Mouse (Mus musculus) stomach, postnatal 0 days (tissue): ENCODE data around the gene Galnt15. TPM values are rescaled to one million over a fixed set of nuclear protein-coding genes. Genes with fewer than 3 reads are reported as not detected.
"Not testable (repeated sequence)": the region's sequence is repeated elsewhere in the genome, so short reads cannot be mapped to it uniquely, and the experiment has no call there.

Experiments
- ATAC-seq: fragments of 200-750 bp; cut with Nextera tagmentation; 2 replicates; pipeline ENCODE4 v1.8.0; 2017; ENCODE audit not compliant: low FRiP score, low TSS enrichment
- DNase-seq: peaks from one replicate; pipeline ENCODE4 v3.0.0-alpha.2; 2016; ENCODE audit warnings: low spot score
- H3K27ac ChIP-seq: fragments of 300-500 bp; sonication (generic); replicated peaks from 2 replicates; pipeline ENCODE4 v1.5.1; 2014; ENCODE audit warnings: mild to moderate bottlenecking, control low read depth
- H3K27me3 ChIP-seq: fragments of 300-500 bp; sonication (generic); 2 replicates; pipeline ENCODE4 v1.6.1; 2014; ENCODE audit warnings: low read length; ENCODE audit not compliant: control insufficient read depth, insufficient read depth
- H3K36me3 ChIP-seq: fragments of 300-500 bp; sonication (generic); 2 replicates; pipeline ENCODE4 v1.6.1; 2014; ENCODE audit warnings: low read length, mixed read lengths; ENCODE audit not compliant: control insufficient read depth, insufficient read depth
- H3K4me1 ChIP-seq: fragments of 300-500 bp; sonication (generic); replicated peaks from 2 replicates; pipeline ENCODE4 v1.6.1; 2014; ENCODE audit warnings: antibody characterized with exemption; ENCODE audit not compliant: control insufficient read depth, insufficient read depth
- H3K4me2 ChIP-seq: fragments of 300-500 bp; sonication (generic); replicated peaks from 2 replicates; pipeline ENCODE4 v1.6.1; 2014; ENCODE audit warnings: low read depth, mild to moderate bottlenecking, control low read depth, moderate library complexity
- H3K4me3 ChIP-seq: fragments of 300-500 bp; sonication (generic); 2 replicates; pipeline ENCODE4 v1.5.1; 2014; ENCODE audit warnings: low read depth, low read length, control low read depth
- H3K9ac ChIP-seq: fragments of 300-500 bp; sonication (generic); 2 replicates; pipeline ENCODE4 v1.6.1; 2014; ENCODE audit warnings: mild to moderate bottlenecking, low read length, control low read depth, mixed read lengths
- H3K9me3 ChIP-seq: fragments of 300-500 bp; sonication (generic); 2 replicates; pipeline ENCODE4 v1.6.1; 2016; ENCODE audit warnings: low read length; ENCODE audit not compliant: control insufficient read depth
- CTCF ChIP-seq: IDR thresholded peaks from 2 replicates; pipeline ENCODE4 v1.5.1; 2016; ENCODE audit warnings: antibody characterized with exemption, low read depth, mild to moderate bottlenecking, moderate library complexity
- EP300 ChIP-seq: optimal IDR thresholded peaks from 2 replicates; pipeline ENCODE3; 2016; ENCODE audit warnings: antibody characterized with exemption
- WGBS: fragments of 180-500 bp; shearing (Covaris S2); extraction: QIAGEN DNeasy Blood & Tissue Kit; methylation state at CpG from one replicate; pipeline ENCODE4 v1.1.7; 2014; 5-methylcytosine and 5-hydroxymethylcytosine counted together
- polyA plus RNA-seq: library from polyadenylated mRNA; unstranded; fragments of >200 nt; fragmentation: Nextera tagmentation; extraction: Ambion mirVana; gene quantifications from 2 replicates; pipeline ENCODE4 v1.2.1, GENCODE M21; 2015

Gene Galnt15
- polyA plus RNA-seq, 1 experiment from 2014 or later = 0.56 TPM

DNA sequence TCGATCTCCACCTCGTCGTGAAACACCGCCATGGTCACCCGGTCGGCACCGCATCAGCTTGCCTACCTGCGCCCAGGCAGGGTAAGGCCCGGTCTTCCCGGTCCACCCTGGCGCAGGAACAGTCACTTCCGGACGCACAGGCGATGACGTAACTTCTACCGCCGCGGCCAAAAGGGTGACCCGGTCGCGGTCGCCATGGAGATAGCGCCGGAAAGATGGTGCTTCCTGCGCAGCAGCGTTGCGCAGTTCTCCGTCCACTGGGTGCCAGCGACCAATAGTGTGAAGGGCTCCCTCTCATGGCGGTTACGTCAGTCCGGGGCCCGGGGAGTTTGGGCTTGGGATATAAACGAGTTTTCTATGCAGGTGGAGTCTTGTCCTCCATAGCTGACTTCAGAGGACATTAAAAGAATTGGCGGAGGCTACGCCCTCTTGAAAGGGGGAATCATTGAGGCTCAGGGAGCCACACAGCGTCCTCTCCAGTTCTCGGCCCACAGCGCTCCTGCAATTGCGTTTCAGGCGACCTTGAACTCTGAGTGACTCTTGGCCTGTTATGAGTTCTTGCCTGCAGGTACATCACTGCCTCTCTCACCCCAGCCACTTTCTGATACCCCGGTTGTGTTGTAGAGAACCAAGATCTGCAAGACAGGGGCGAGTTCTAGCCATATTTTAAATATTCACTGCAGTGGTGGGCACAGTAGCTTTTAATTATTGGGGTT lies 56.9 kb downstream of the Galnt15 start, which contains the start of gene Dph3:
Dph3 (minus strand) TSS at position 244 of the 716 bp plus-strand sequence.
- Histone ChIP-seq H3K27ac (peak within 1 kb of the TSS; percentile 90), H3K9ac (peak within 1 kb of the TSS; percentile 69), H3K27me3 (no peaks in the 10 kb centered on the region), H3K9me3 (no peaks in the 10 kb centered on the region), H3K4me2 (peak within 1 kb of the TSS; percentile 68), H3K4me3 (peak within 1 kb of the TSS; percentile 60), H3K4me1 (0 out of 2 replicates have a peak, but pooled peaks cover 2% of the 10 kb centered on the region), H3K36me3 (peaks cover 3% of the 10 kb centered on the region; the same call in 1 of the 2 replicates)
- TF ChIP-seq EP300 (no peak), CTCF (peak; percentile 73)
- ATAC-seq = peak; percentile 98
- DNase-seq = peak; percentile 99
- under 1% methylated on average over 43 of the region's 43 CpGs for WGBS

DNA sequence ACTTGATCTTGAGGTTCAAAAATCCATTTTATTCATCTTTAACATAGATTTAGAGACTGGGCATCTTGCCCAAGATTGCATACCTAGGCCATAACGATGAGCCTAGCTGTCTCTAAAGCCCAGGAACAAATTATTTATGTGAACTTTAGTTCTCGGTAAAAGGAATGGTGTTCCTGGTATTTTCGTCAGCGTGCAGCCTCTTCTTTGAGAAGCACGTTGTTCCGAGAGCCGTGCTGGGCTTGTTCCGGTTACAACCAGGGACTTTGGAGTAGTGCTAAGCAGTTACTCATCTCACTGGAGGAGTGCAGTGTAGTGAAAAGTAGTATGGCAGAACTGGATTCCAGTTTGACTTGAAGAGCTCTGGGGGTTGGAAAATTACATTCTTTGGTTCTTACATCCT lies 57.4 kb downstream of the Galnt15 start:
- H3K4me2 ChIP-seq = peak overlapping the region; percentile 68
- 6% methylated on average over 8 of the region's 8 CpGs for WGBS
- TF ChIP-seq EP300 = no peak
- no peak for TF ChIP-seq CTCF
- H3K27ac ChIP-seq = peak overlapping the region; percentile 90
- H3K9ac ChIP-seq = peak overlapping the region; percentile 68
- no peaks in the 10 kb centered on the region for H3K27me3 ChIP-seq
- H3K9me3 ChIP-seq = no peaks in the 10 kb centered on the region
- H3K4me1 ChIP-seq = 0 out of 2 replicates have a peak, but pooled peaks cover 2% of the 10 kb centered on the region
- no peaks in the 10 kb centered on the region; the same call in 1 of the 2 replicates for H3K36me3 ChIP-seq
- H3K4me3 ChIP-seq = peak overlapping the region; percentile 60
- ATAC-seq (peak; percentile 30; the same call in 1 of the 2 replicates), DNase-seq (peak; percentile 36)

DNA sequence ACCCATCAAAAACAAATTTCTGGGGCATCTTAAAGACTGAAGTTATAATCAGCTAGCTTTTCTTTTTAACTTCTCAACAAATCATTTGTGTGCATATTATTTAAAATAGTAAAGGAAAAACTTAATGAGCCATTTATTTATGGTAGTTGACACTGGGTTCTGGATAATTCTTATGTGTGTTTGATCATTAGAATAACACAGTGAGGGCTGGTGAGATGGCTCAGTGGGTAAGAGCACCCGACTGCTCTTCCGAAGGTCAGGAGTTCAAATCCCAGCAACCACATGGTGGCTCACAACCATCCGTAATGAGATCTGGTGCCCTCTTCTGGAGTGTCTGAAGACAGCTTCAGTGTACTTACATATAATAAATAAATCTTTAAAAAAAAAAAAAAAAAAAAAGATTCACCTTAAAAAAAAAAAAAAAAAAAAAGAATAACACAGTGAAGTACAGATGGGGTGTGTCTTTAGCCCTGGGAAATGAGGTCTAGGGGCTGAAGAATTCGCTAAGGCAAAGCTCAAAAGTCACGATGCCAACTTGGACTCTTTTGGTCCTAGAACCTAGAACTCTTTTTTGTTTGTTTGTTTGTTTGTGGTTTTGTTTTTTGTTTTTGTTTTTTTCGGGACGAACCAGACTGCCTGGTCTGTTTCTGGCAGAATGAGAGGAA lies 58.9 kb downstream of the Galnt15 start:
- not testable (repeated sequence) for H3K4me3 ChIP-seq, H3K9me3 ChIP-seq, H3K4me1 ChIP-seq, H3K27me3 ChIP-seq, DNase-seq, H3K36me3 ChIP-seq, H3K27ac ChIP-seq, ATAC-seq, H3K9ac ChIP-seq, H3K4me2 ChIP-seq
- 91% methylated on average over 7 of the region's 7 CpGs for WGBS

DNA sequence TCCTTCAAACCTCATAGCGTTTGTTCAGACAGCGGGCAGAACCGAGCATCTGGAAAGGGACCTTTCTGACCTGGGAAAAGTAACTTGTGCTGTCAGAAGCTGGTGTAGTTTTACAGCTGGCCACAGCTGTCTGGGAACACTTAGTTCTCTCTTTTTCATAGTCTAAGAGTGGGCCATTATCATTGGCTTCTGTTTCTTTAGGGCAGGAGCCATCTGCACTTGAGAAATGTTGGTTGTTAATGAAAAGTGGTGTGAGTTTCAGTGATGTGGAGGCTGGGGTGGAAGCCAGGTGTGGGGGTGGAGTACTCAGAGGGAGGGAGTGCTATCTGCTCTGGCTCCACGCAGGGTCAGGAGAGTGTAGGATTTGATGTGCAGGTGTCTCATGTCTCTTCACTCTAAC lies 62.3 kb downstream of the Galnt15 start:
- no peak for ATAC-seq
- no peak for DNase-seq
- Histone ChIP-seq H3K9me3 (no peaks in the 10 kb centered on the region), H3K27me3 (no peaks in the 10 kb centered on the region), H3K9ac (no peak overlapping the region), H3K36me3 (peaks cover 6% of the 10 kb centered on the region; the same call in 1 of the 2 replicates), H3K4me1 (0 out of 2 replicates have a peak, but pooled peaks cover 2% of the 10 kb centered on the region), H3K4me3 (no peak overlapping the region), H3K27ac (no peak overlapping the region), H3K4me2 (no peak overlapping the region)
- TF ChIP-seq CTCF (no peak), EP300 (no peak)
- WGBS = 46% methylated on average over 4 of the region's 4 CpGs

DNA sequence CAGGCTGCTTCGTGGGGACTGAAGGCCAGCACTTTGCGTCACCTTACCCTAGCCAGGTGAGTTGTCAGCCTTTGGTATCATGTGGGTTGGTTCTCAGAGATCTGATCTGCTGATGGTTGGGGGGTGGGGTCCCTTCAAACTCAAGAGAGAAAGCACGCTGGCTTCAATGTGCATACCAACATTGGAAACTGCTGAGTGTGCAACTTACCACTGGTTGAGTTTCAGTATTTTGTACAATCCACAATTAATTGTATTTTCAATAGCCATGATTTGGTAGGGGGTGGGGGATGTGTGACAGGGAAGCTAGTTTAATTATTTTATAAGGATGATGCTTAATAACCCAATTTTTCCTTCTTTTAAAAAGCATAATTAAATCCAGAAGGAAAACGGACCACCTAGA lies 62.9 kb downstream of the Galnt15 start:
- 0 out of 2 replicates have a peak, but pooled peaks cover 2% of the 10 kb centered on the region for H3K4me1 ChIP-seq
- no peak overlapping the region for H3K4me2 ChIP-seq
- 85% methylated on average over 4 of the region's 4 CpGs for WGBS
- H3K36me3 ChIP-seq = peaks cover 8% of the 10 kb centered on the region; the same call in 1 of the 2 replicates
- H3K9me3 ChIP-seq = no peaks in the 10 kb centered on the region
- TF ChIP-seq EP300 = no peak
- TF ChIP-seq CTCF = no peak
- no peak overlapping the region for H3K27ac ChIP-seq
- H3K9ac ChIP-seq = no peak overlapping the region
- DNase-seq (no peak), ATAC-seq (no peak)
- no peak overlapping the region for H3K4me3 ChIP-seq
- H3K27me3 ChIP-seq = no peaks in the 10 kb centered on the region

DNA sequence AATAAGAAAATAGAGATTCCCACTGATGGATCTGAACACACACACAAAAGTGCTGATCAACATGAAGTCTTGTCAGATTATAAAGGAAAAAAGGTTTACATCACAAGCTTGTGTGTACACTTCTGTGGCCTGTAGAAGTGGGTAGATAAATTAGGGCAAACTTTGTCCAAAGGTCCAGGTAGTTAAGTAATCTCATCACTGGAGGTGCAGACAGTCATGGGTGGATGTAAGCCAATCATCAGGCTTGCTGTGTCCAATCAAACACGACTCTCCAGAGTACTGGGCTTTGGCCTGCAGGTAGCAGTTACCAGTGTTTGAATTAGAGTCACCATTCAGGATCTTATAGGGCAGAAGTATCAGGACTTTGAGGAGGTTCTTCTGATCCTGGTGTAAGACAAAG lies 64.2 kb downstream of the Galnt15 start:
- 64% methylated on average over 1 of the region's 1 CpGs for WGBS
- H3K36me3 ChIP-seq = peaks cover 16% of the 10 kb centered on the region; the same call in 1 of the 2 replicates

More for the DNA sequence above, 64.2 kb downstream of the Galnt15 start:
- ATAC-seq (no peak), DNase-seq (no peak)
- Histone ChIP-seq H3K27me3 (no peaks in the 10 kb centered on the region), H3K4me1 (no peaks in the 10 kb centered on the region), H3K4me3 (no peak overlapping the region), H3K27ac (no peak overlapping the region), H3K9me3 (no peaks in the 10 kb centered on the region), H3K4me2 (no peak overlapping the region), H3K9ac (no peak overlapping the region)
- TF ChIP-seq EP300 (no peak), CTCF (no peak)
